Mouse (Mus musculus): ENCODE results near the gene Usp8.

Gene Usp8

DNA sequence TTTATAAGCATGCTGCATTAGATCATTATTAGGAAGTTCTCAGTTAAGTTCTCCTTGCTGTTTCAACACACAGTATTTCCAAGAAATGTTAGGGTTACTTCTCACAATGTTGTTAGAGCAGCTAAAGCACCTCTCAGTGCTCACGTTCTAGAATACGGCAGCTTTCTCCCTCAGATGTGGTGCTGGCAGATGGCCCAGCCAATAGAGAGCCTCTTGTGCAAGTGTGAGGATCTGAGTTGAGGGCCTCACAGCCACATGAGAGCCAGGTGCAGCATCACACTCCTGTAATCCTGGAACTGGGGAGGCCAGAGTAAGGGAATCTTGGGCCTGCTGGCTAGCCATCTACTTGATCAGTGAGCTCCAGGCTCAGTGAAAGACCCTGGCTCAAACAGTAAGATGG is 33.2 kb downstream of the Usp8 start:
- DNase-seq (ENCODE audit: low spot score in 2 of 2), result no peak

DNA sequence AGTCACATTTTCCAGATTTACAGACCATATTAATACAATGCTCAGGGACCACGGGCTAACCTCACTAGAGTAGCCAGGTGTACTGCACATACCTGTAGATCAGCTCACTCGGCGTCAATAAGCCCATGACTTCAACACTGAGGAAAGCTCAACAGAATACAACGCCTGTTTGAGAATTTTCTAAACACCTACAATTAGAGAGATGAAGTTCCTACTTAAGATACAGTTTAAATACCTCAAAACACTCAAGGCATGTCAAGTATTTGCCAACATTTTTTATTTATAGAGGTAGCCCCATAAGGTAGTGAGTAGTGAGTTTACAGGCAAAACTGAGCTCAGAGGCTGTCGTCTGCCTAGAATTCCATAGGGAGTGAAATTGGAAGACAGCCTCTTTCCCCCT is 36.3 kb downstream of the Usp8 start:
- DNase-seq (ENCODE audit: low spot score in 2 of 2), result no peak

DNA sequence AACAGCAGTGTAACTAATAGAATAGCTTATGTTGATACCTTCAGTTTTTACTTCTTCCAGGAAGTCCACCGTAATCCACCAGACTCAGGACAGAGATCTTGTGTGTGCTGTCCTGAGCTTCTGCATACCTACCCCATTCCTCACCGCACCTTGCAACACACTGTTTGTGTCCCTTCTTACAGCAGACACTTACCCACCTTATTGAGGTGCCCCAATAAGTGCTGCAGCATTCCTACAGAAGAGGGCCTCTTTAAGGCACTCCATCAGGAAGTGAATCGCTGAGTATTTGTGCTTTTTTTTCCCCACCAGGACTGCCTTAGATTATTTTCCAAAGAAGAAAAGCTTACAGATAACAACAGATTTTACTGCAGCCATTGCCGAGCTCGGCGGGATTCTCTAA is 48.5 kb downstream of the Usp8 start:
- no peak for DNase-seq (ENCODE audit: low spot score in 2 of 2)

DNA sequence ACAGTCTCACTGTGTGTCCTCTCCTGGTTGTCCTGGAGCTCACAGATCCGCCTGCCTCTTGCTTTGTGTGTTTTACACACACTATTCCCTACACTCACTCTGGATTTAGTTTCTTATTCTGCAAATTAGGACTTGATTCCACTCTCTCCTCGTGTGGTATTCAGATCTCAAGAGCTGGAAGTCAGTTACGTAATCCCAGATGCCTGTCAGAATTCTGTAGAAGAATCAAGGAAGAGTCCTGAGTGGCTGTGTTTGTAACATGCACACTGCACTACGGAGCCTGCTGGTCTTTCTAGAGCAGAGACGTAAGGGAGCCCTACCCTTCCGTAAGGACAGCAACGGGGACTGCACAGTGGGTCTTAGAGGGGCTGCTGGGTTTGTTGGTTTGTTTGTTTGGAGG is 52.2 kb downstream of the Usp8 start:
- no peak for DNase-seq (ENCODE audit: low spot score in 2 of 2)

DNA sequence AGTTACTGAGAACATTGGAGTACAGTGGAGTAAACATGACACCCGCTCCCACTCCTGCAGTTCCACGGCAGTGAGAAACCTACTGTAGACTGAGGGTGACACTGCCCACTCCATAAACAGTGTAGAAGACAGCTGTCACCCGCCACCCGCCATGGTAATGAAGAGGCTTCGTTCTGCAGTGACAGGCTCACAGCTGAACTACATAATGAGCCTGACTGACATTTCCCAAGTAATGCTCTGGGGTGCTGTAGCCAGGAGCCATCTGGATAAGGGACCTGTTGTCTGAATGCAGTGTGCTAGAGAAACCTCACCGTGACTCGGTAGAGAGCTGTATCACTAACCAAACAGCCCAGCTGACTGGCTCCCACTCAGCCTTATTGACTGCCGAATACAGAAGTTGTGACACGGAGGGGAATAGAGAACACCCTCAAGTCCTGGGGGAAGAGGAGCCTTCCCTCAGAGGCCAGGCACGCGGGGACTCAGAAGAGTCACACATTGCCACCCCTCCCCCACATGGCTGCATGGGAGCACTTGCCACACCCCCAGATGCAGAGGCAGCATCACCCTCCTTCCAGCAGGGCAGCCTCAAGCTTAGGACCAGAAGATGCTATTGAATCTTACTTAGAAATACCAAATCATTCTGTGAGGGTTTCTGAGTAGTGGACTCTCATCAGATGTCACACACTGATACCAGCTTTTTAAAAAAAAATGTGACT is 58.9 kb downstream of the Usp8 start:
- no peak for DNase-seq (ENCODE audit: low spot score in 2 of 2)

DNA sequence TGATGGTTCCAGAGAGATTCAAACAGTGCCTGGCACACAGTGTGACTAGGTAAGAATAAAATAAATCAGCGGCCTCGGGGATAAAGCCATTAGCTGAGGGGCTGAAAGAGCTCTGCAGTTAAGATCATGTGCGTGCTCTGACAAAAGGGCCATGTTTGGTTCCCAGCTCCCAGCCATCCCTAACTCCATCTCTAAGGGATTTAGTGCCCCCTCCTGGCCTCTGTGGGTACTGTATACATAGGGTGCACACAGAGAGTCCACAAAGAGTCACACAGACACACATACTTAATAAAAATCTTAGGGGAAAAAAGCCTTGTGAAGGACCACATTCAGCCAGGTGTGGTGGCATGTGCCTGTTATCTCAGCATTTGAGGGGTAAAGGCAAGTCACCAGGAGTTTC is 60.5 kb downstream of the Usp8 start:
- no peak for DNase-seq (ENCODE audit: low spot score in 2 of 2)

DNA sequence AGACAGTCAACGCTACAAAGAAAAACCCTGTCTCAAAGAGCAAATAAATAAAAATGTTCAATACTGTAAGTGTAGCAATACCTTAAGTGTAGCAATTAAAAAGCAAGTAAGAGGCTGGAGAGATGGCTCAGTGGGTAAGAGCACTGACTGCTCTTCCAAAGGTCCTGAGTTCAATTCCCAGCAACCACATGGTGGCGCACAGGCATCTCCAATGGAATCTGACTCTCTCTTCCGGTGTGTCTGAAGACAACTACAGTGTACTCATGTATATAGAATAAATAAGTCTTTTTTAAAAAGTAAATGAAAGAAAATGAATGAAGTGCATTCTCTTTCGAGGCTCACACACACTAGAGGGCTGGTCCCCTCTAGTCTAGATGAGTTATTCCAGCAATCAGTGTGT is 61.1 kb downstream of the Usp8 start:
- no peak for DNase-seq (ENCODE audit: low spot score in 2 of 2)

DNA sequence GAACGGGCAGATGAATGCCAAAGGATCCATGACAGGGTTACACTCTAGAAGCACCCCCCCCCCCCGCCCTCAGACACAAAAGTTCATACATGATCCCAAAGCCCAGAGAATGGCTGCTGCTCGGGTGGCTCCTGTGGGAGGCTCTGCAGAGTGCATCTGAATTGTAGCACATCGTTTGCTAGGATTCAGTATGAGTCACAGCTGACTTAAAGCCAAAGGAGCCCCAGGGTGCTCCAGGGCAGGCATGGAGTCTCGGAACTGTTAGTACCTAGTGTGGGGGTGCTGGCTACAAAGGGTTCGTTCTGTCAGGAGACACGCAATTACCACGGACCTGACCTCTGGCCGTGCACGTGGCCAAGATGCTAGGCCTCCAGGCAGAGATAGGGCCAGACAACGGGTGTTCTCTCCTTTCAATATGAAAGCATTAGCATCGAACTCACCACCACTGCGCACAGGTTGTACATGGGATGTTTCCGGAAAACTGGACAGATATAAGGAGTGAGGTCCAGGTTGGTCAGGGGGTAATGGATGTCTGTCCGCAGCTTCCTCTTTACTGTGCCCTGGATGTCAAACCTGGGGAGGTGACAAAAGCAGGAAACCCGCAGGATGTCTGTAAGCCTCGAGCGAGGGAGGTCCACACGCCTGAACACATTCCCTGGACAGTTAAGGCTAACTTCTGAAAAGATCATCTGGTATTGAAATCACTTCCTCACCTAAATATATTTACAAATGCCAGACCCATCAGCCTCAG is 62.5 kb downstream of the Usp8 start:
- DNase-seq (ENCODE audit: low spot score in 2 of 2), result no peak

DNA sequence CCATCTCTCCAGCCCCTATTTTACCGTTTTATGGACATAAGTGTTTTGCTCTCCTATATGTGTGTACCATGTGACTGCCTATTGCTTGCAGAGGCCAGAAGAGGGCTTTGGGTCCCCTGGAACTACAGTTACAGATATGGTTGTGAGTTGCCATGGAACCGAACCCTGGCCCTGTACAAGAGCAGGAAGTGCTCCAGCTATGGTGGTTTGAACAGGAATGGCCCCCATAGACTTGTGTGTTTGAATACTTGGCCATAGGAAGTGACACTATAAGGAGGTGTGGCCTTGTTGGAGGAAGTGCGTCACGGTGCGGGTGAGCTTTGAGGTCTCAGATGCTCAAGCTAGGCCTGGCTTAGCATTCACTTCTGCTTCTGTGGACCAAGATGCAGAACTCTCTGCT is 65.1 kb downstream of the Usp8 start:
- DNase-seq (ENCODE audit: low spot score in 2 of 2), result no peak

DNA sequence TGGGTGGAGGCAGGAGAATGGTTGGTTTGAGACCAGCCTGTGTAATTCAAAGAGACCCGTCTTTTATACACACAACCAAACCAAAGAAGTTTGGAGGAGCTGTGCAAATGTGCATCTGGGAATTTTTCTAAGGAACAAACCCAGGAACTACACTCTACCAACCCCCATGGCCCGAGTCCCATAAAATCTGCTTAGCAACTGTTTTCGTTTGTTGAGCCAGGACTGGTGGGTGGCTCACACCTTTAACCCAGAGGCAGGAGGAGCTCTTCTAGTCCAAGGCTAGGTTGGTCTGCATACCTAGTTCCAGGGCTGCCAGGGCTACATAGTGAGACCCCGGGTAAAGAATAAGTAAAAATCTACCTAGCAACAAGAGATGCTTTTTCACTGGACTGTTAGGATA is 68.8 kb downstream of the Usp8 start:
- DNase-seq (ENCODE audit: low spot score in 2 of 2), result no peak

DNA sequence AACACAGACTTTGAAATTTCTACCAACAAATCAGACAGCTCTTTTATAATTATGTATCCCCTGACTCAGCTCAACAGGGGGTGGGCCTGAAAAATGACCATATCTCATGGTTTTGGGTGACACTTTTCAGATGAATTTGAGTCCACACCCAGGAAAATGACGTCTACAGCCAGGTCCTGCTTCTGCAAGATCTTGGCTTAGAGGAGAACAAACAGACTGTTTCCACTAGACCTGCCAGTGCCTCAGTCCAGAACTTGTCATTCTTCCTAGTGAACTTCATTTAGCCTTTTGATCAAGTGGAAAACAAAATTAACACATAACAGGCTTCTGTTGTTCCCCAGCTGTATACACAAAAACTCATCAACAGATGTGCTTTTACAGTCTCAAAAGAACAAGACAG is 69.3 kb downstream of the Usp8 start:
- DNase-seq (ENCODE audit: low spot score in 2 of 2), result no peak

DNA sequence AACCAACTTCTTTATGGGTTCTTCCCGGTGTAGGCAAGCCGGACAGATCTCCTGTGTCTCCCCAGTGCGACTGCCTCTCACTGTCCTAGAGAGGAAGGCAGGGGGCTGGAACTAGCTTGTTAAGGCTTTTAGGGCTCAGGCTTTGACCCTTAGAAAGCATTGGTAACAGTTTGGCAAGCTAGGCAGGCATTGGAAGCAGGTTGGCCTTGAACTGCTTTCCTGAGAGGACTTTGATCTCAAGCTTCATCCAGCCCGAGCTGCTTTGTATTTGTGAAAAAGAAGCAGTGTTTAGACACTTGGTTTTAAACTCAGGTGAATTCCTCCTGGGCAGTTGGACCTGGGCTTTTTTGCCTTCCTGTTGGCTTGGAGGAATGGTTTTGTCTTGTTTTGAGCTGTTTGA is 71.7 kb downstream of the Usp8 start:
- DNase-seq (ENCODE audit: low spot score in 2 of 2), result no peak

DNA sequence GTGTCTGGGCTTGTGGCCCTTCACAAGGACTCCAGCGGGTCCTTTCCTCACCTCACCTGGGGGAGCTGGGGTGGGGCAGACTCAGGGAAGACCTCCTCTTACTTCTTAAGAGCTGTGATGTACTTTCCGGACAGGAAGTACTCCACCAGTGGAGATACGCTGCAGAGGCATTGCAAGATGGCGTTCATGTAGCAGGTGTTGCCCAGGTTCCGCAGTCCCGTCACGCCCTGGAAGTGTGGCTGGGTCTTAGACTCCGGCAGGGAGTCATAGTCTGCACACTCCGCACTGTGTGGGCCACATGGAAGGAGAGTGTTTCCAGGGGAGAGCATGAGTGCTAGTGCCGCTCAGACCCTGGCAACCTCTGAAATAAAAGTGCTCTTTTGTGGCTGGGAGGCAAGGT is 73.2 kb downstream of the Usp8 start:
- no peak for DNase-seq (ENCODE audit: low spot score in 2 of 2)

DNA sequence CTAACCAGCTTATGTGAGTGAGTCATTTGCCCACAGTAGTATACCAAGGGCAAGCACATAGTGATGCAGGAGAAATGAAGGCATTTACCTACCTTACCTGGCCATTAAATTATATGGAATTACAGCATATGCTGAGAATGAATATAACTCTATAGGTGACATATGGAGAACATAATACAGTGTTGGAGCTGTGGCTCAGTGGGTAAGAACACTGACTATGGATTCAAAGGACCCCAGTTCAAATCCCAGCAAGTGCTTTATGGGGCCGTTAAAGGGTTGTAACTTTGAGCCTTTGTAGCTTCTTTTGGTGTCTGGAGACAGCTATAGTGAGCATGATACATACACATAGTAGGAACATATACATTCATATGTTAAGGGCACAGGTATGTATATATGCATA is 74.3 kb downstream of the Usp8 start:
- no peak for DNase-seq (ENCODE audit: low spot score in 2 of 2)

DNA sequence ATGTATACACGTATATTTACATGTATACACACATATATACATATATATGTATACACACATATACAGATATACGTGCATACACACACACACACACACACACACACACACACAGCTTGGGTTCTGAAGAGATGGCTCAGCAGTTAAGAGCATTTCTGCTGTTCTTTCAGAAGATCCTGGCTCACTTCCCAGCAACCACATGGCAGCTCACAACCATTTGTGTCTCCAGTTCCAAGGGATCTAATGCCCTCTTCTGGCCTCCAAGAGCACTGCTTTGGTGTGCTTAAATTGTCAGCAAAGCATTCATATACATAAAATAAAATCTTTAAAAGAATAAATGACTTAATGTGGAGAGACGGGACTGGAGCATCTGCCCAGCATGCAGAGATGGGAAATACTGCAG is 75.3 kb downstream of the Usp8 start:
- DNase-seq (ENCODE audit: low spot score in 2 of 2), result no peak

DNA sequence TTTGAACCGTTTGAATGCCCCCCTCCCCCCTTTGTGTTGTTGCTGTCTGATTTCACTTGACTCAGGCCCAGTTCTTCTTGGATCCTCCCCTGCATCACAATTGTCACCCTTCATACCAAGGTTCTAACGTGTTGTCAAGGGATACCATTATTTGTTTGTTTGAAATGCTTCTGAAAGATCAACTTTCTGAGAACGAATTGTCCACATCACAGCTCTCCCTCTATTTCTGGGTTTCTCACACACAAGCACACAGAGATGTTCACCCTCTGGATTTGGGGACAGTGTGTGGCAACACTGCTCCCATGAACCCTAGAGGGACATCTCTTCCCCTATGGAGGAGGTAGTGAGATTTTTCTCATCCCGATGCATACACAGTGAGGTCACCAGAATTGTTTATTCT is 76.2 kb downstream of the Usp8 start, which contains the start of gene Usp50:
Gene Usp50 (minus strand): TSS at position 101 of the 400 bp plus-strand sequence.
- no peak for DNase-seq (ENCODE audit: low spot score in 2 of 2)

DNA sequence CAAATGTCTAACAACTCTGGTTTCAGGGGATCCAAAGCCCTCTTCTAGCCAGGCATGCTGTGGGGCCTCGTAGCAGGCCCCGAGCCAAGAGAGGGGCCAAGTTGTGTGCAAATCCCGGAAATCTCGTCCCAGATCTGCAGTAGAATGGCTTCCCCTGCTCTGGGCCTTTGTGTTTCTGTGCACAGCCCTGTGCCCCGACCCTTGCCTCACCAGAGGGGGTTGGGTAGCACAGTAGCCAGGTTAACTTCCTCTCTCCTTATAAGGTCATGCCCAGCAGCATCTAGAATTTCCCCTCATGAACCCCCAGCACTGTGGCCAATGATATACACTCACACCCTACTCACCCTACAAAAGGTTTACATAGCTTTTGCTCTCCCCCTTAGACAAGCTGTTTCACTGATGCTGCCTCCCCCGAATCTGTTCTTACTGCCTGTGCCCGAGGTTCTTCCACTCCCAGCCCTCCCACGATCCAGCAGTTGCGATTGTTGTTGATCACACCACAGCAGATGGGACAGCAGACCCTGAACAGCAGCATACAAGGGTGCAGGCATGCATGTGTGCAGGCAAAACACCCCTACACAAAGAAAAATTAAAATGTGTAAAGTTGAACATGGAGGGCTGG is 80.7 kb downstream of the Usp8 start:
- DNase-seq (ENCODE audit: low spot score in 2 of 2), result no peak

DNA sequence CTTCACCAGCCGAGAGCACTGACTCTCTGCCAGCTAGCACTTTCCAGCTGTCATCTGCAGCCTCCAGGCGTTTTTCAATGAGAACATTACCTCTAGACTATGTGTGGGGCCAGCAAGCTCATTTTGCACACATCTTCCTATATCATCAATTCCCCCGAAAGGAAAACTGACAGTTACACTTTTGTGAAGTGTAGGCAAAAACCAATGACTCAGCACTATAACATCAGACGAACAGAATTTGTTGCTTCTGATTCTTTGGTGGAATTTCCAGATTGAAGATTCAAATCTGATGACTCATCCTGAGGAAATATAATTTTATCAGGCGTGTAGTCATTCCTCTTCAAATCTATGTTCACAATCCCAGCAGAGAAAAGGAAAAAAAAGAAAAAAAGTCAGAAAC is 85.5 kb downstream of the Usp8 start:
- DNase-seq (ENCODE audit: low spot score in 2 of 2), result no peak

DNA sequence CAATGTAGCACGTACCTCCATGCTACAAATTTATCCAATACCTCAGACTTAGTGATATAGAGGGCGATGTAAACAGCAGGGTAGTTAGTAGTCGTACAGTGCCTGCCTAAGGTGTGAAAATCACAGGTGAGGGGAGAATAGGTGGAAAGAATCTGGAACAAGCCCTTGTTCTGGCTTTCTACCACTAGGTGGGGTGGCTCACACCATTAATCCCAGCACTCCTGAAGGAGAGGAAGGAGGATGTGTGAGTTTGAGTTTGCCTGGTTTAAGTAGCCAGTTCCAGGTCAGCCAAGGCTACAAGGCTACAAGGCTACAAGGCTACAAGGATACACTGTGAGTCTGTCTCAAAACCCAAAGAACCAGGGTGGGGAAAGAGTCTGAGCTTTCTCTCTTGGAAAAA is 88.6 kb downstream of the Usp8 start:
- DNase-seq (ENCODE audit: low spot score in 2 of 2), result no peak

DNA sequence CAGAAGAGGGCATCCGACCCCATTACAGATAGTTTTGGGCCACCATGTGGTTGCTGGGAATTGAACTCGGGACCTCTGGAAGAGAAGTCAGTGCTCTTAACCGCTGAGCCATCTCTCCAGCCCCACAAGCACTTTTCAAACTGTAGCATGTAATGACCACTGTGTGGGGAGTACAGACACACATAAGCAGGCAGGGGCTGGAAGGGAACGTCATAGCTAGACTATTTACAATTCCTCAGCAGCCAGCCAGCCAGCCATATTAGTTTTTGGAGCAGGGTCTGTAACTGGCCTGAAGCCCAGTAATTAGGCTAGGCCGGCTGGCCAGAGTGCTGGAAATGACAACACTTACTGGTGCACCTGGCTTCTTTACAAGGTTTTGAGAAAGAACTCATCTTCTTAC is 91.3 kb downstream of the Usp8 start:
- no peak for DNase-seq (ENCODE audit: low spot score in 2 of 2)

DNA sequence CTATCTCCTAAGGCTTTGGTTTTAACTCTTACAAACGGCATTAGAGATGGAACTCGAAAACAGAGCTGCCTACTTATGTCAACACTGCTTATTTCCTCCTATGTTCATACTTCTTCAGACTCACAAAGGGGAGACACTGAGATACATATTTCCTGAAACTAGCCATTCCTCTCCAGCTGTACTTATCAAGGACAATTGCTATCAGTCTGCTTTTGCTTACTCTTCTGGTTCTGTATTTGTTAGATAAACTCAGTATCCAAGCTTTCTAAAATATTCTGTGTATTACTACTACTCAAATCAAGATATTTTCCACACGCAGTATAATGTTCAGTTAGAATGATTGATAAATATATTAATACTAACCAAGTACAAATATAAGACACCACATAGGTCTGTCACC is 94.9 kb downstream of the Usp8 start:
- no peak for DNase-seq (ENCODE audit: low spot score in 2 of 2)
